Mouse (Mus musculus): ENCODE measurements at regions not wholly inside any gene's neighbourhood (a gene's known extent, or its start where the extent isn't known, plus 50 kb on each side); places are given as distances from the start of the nearest gene placed in this dataset.
A peak's percentile ranks its signal among the peaks of the same experiment; 100 is the strongest.

DNA sequence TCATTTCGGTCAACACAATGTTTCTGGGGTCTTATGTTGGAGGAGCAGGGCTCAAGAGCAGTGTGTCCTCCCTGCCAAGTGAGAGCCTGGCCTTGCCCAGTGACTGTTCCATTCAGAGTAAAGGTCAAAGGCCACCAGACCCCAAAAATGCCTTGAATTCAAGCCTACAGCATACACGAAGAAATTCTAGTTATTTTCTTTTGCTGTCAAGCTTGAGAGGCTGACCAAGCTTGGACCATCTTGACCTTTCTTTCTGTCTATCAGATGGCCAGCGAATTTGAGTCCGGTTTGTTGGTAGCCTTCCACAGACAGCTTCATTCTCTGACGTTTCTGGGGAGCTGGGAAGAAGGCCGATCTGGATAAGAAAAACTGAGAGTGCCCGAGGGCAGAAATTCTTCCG, 68.1 kb upstream of the Map4k3 start:
- ATAC-seq (replicated peaks; ENCODE audit: poor library complexity) = no peak

DNA sequence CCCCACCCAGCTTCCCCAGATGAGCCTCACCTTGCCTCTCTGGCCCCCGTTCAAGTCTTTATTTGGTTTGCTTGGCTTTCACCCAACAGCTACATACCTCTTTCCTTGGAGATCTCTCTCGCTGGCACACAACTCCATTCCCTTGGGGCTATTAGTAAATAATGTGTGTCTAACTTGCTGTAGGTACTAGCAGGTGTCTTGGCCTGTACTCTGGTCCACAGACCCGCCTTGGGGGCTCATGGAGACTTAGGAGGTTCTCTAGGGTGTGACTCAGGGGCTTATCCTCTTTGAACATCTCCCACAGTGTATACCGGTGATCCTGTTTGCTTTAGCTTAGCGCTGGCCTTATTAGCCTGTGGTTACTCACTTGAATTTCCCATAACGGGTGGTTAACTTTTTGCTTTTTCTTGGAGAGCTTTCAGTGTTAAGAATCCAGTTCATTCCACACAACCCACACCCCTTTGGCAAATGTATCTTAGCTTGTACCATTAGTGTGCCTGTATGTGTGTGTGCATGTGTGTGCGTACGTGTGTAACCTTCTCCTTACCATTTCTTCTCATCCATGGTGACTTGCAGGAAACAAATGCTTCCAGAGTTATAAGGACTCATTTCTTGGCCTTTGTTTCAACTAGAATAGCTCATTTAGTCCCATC, 67.3 kb upstream of the Map4k3 start:
- no peak for ATAC-seq (replicated peaks; ENCODE audit: poor library complexity)

- no peak; the same call in 1 of the 2 replicates for ATAC-seq (replicated peaks; ENCODE audit: poor library complexity)
Observed at GRCm38 (mm10) chr17:80792605-80793004, 64.3 kb upstream of the Map4k3 start.

DNA sequence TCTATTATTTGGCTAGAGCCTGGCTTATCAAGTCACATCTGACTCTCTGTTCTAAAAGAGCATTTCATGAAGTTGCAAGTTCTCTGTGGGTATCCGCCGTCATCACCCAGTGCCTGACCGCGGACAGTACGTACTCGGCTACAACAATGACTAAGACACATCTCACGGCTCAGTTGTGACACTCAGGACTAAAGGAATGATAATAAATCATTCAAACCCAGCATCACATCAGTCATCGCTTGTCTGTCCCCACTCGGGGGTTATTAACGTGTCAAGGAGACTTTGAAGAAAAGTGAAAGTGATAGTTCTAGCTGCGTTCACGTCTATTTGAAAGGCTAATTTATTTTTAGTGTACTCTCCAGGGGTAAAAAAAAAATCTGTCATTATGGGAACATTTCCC, 61.4 kb upstream of the Map4k3 start:
- peak; percentile 63 for ATAC-seq (replicated peaks; ENCODE audit: poor library complexity)

GRCm38 (mm10) chr17:80789000-80789399, 60.7 kb upstream of the Map4k3 start:
- ATAC-seq (replicated peaks; ENCODE audit: poor library complexity) = no peak

- ATAC-seq (replicated peaks; ENCODE audit: poor library complexity) = no peak
Observed at GRCm38 (mm10) chr17:80786858-80787257, 58.6 kb upstream of the Map4k3 start.

GRCm38 (mm10) chr17:80786061-80786851, 58.0 kb upstream of the Map4k3 start:
- no peak for ATAC-seq (replicated peaks; ENCODE audit: poor library complexity)

DNA sequence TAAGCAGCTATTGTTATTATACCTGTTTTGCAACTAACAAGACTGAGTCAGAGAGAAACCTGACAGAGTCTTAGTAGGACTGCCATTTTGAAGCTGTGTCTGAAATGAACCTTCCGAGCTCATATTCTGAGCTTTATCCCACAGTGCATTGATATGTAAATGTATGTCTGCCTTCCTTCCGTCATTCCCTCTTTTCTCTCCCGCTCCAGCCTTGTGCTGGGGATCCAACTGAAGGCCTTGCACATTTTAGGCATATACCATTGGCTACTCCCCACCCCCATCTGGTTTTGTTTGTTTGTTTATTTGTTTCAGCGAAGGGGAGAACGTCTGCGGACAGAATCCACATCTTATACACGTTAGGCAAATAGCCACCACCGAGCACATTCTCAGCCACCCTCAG, 57.2 kb upstream of the Map4k3 start:
- no peak for ATAC-seq (replicated peaks; ENCODE audit: poor library complexity)

- ATAC-seq (replicated peaks; ENCODE audit: poor library complexity) = no peak
Observed at GRCm38 (mm10) chr17:80785049-80785448, 56.8 kb upstream of the Map4k3 start.

- no peak for ATAC-seq (replicated peaks; ENCODE audit: poor library complexity)
Observed at GRCm38 (mm10) chr17:80782233-80782632, 53.9 kb upstream of the Map4k3 start.

- ATAC-seq (replicated peaks; ENCODE audit: poor library complexity) = no peak
Observed at GRCm38 (mm10) chr17:80781621-80782020, 53.3 kb upstream of the Map4k3 start.

- ATAC-seq (replicated peaks; ENCODE audit: poor library complexity) = no peak
Observed at GRCm38 (mm10) chr17:80780303-80780702, 52.0 kb upstream of the Map4k3 start.

- no peak for ATAC-seq (replicated peaks; ENCODE audit: poor library complexity)
Observed at GRCm38 (mm10) chr17:80779782-80780181, 51.5 kb upstream of the Map4k3 start.

Data from megakaryocyte progenitor cell, adult 5-6 weeks (primary cell).